Mouse (Mus musculus) adrenal gland, postnatal 25 days (tissue): ENCODE measurements around the gene Kansl1l. TPM values are rescaled to one million over a fixed set of nuclear protein-coding genes. Genes with fewer than 3 reads are reported as not detected.
"Not testable (repeated sequence)": the region's sequence is repeated elsewhere in the genome, so short reads cannot be mapped to it uniquely, and the experiment has no call there.

ENCODE experiments used
- DNase-seq: peaks from one replicate; pipeline ENCODE4 v3.0.0; 2021; ENCODE audit warnings: mixed read lengths
- total RNA-seq: library from RNA; stranded (reverse); gene quantifications from 2 replicates; pipeline ENCODE4 v1.2.3, GENCODE M21; 2021

Gene Kansl1l
- total RNA-seq, 1 experiment from 2014 or later: 25.5 TPM

DNA sequence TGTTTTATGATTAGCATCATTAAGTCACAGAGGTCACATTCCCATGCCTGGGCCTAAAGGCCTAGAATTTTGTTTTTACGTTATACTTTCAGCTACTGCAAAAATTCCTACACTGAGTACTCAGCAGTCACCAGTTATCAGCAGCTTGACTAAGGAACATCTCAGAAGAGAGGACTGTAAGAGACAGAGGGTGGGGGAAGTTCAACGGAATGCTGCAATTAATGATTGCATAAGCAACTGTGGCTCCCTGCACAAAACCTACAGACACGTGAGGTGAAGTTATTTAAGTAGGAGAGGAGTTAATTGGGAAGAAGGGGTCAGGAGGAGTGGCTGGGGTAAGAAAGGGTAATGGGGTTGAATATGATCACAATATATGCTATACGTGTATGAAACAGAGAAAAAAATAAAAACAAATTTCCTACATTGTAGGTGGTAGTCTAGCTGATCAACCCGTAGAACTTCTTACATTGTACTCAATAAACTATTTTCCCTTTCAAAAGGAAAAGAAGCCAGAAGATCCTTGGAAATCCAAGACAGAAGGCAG is 117.1 kb downstream of the Kansl1l start:
- DNase-seq: no peak

GRCm38 (mm10) chr1:66699630-66700029 is 117.7 kb downstream of the Kansl1l start:
- not testable (repeated sequence) for DNase-seq

DNA sequence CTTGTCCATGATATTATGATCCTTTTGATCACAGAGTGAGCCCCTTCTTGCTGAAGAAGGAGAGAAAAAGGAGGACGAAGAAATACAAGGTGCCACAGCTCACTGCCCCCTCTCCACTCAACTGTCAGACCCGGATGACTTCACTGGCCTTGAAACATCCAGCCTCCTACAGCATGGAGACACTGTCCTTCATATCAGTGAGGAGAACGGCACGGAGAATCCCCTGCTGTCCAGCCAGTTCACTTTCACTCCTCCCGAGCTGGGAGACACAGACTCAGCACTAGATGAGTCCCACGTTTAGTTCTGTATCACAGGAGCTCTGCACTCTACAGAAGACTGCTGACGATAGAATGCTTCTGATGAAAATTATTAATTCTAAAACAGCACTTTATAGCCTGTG is 122.1 kb downstream of the Kansl1l start:
- DNase-seq: peak; percentile 22

- DNase-seq: no peak
These were observed 123.1 kb downstream of the Kansl1l start for GRCm38 (mm10) chr1:66694266-66694665.

GRCm38 (mm10) chr1:66692780-66693392 is 124.5 kb downstream of the Kansl1l start:
- no peak for DNase-seq

- DNase-seq: no peak
These were observed 125.1 kb downstream of the Kansl1l start for GRCm38 (mm10) chr1:66692308-66692707.

- DNase-seq: no peak
These were observed 125.6 kb downstream of the Kansl1l start for GRCm38 (mm10) chr1:66691772-66692171.

DNA sequence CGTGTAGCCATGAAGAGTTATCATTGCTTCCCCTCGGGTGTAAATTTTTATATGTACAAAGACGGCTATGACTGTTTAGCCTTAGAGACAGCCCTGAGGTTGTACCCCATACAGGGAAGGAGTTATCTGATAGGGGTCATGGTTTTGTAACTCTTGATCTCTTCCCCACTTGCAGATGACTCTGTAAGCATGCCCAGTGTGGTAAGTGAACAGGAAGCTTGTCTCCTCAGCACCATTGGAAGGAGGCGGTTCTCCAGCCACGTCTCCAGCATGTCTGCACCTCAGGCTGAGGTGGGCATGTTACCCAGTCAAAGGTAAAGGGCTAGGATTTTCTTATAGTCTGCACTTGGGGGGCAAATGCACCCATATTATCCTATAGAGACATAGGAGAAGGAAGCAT is 134.4 kb downstream of the Kansl1l start:
- DNase-seq: no peak

DNA sequence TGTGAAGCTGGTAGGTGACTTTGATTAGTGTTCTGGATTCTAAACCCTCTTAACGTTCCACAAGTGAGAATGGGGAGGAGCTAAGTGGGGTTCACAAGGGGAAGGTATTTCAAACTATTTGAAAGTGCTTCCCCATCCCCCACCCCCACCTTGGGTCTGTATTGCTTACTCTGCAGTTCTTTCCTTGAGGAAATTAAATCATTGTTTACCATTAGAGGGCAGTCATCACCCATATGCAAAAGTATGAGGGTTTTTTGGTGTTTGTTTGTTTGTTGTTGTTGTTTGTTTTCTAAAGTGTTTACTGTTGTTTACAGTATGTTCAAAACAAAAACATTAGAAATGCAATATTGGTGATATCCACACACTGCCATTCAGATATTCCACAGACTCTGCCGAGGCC is 138.7 kb downstream of the Kansl1l start:
- no peak for DNase-seq

GRCm38 (mm10) chr1:66677928-66678327 is 139.4 kb downstream of the Kansl1l start:
- no peak for DNase-seq

GRCm38 (mm10) chr1:66672812-66673211 is 144.6 kb downstream of the Kansl1l start:
- no peak for DNase-seq

GRCm38 (mm10) chr1:66671475-66671874 is 145.9 kb downstream of the Kansl1l start:
- no peak for DNase-seq

Other genes starting within 250 kb of the Kansl1l start
- 83.2 and 93.4 TPM in 2 replicates for gene Rpe, start 116.7 kb downstream of the Kansl1l start, total RNA-seq
- gene Acadl, start 45.7 kb upstream of the Kansl1l start, total RNA-seq: 444 and 484 TPM in 2 replicates
- 13.0 and 14.4 TPM in 2 replicates for gene Myl1, start 127.8 kb upstream of the Kansl1l start, total RNA-seq
- gene Lancl1, start 221.3 kb upstream of the Kansl1l start, total RNA-seq: 48.6 and 64.1 TPM in 2 replicates